Mouse (Mus musculus) lung, postnatal 0 days (tissue): ENCODE measurements around the gene Gpr4. TPM values are rescaled to one million over a fixed set of nuclear protein-coding genes. Genes with fewer than 3 reads are reported as not detected.

Experiments
- ATAC-seq: fragments of 200-750 bp; cut with Nextera tagmentation; 2 replicates; pipeline ENCODE4 v1.8.0; 2017; ENCODE audit warnings: moderate library complexity
- DNase-seq: peaks from one replicate; pipeline ENCODE4 v3.0.0-alpha.2; 2016; ENCODE audit warnings: low spot score
- H3K27ac ChIP-seq: fragments of 300-500 bp; sonication (generic); 2 replicates; pipeline ENCODE4 v1.5.1; 2014; ENCODE audit warnings: antibody characterized with exemption, mild to moderate bottlenecking, low read length, mixed read lengths
- H3K27me3 ChIP-seq: fragments of 300-500 bp; sonication (generic); replicated peaks from 2 replicates; pipeline ENCODE4 v1.6.1; 2014; ENCODE audit warnings: low read length, mixed read lengths; ENCODE audit not compliant: insufficient read depth
- H3K36me3 ChIP-seq: fragments of 300-500 bp; sonication (generic); 2 replicates; pipeline ENCODE4 v1.6.1; 2014; ENCODE audit warnings: low read length, mixed read lengths; ENCODE audit not compliant: insufficient read depth
- H3K4me1 ChIP-seq: fragments of 300-500 bp; sonication (generic); 2 replicates; pipeline ENCODE4 v1.6.1; 2014; ENCODE audit warnings: antibody characterized with exemption, low read depth, low read length, mixed read lengths; ENCODE audit not compliant: insufficient read depth
- H3K4me2 ChIP-seq: fragments of 300-500 bp; sonication (generic); replicated peaks from 2 replicates; pipeline ENCODE4 v1.6.1; 2014; ENCODE audit warnings: low read depth, mild to moderate bottlenecking, low read length, moderate library complexity, mixed read lengths
- H3K4me3 ChIP-seq: fragments of 300-500 bp; sonication (generic); 2 replicates; pipeline ENCODE4 v1.5.1; 2014; ENCODE audit warnings: low read depth, low read length
- H3K9ac ChIP-seq: fragments of 300-500 bp; sonication (generic); replicated peaks from 2 replicates; pipeline ENCODE4 v1.6.1; 2014; ENCODE audit warnings: low read depth, mild to moderate bottlenecking
- H3K9me3 ChIP-seq: fragments of 300-500 bp; sonication (generic); 2 replicates; pipeline ENCODE4 v1.6.1; 2016; ENCODE audit warnings: low read length, mixed read lengths
- CTCF ChIP-seq: IDR thresholded peaks from 2 replicates; pipeline ENCODE4 v1.5.1; 2016; ENCODE audit warnings: antibody characterized with exemption, mild to moderate bottlenecking
- EP300 ChIP-seq: IDR thresholded peaks from 2 replicates; pipeline ENCODE4 v1.6.1; 2016; ENCODE audit warnings: antibody characterized with exemption, mild to moderate bottlenecking, control low read depth
- WGBS: fragments of 180-500 bp; shearing (Covaris S2); extraction: QIAGEN DNeasy Blood & Tissue Kit; methylation state at CpG from one replicate; pipeline ENCODE4 v1.1.7; 2014; 5-methylcytosine and 5-hydroxymethylcytosine counted together
- polyA plus RNA-seq: library from polyadenylated mRNA; unstranded; fragments of >200 nt; fragmentation: Nextera tagmentation; extraction: Ambion mirVana; gene quantifications from 2 replicates; pipeline ENCODE4 v1.2.1, GENCODE M21; 2015

Gene Gpr4
- polyA plus RNA-seq, 1 experiment from 2014 or later, result 2.7 TPM

- Histone ChIP-seq H3K9me3 (no peaks in the 10 kb centered on the region), H3K27ac (no peak overlapping the region), H3K4me2 (no peak overlapping the region), H3K27me3 (no peaks in the 10 kb centered on the region), H3K9ac (no peak overlapping the region), H3K36me3 (no peaks in the 10 kb centered on the region), H3K4me3 (no peak overlapping the region), H3K4me1 (no peaks in the 10 kb centered on the region)
- no peak for ATAC-seq
- DNase-seq, result no peak
- no peak for TF ChIP-seq EP300
- TF ChIP-seq CTCF, result peak; percentile 22; the same call in 1 of the 2 replicates
- WGBS, result 59% methylated on average over 3 of the region's 3 CpGs
Observed at GRCm38 (mm10) chr7:19220061-19220460, 7.7 kb downstream of the Gpr4 start.

- ATAC-seq, result no peak
- TF ChIP-seq CTCF (no peak), EP300 (no peak)
Observed at GRCm38 (mm10) chr7:19222189-19222588, 9.9 kb downstream of the Gpr4 start.

GRCm38 (mm10) chr7:19222875-19223274 is 10.5 kb downstream of the Gpr4 start:
- no peak for TF ChIP-seq CTCF
- TF ChIP-seq EP300, result no peak
- H3K9me3 ChIP-seq, result no peaks in the 10 kb centered on the region
- no peaks in the 10 kb centered on the region for H3K27me3 ChIP-seq
- WGBS, result 81% methylated on average over 14 of the region's 14 CpGs
- no peaks in the 10 kb centered on the region for H3K36me3 ChIP-seq
- DNase-seq (no peak), ATAC-seq (no peak)
- no peak overlapping the region for H3K9ac ChIP-seq
- H3K27ac ChIP-seq, result no peak overlapping the region
- H3K4me1 ChIP-seq, result peaks cover 5% of the 10 kb centered on the region; the same call in 1 of the 2 replicates
- no peak overlapping the region for H3K4me2 ChIP-seq
- H3K4me3 ChIP-seq, result no peak overlapping the region

More at GRCm38 (mm10) chr7:19222189-19222588, 9.9 kb downstream of the Gpr4 start:
- WGBS, result 89% methylated on average over 16 of the region's 16 CpGs
- Histone ChIP-seq H3K4me2 (no peak overlapping the region), H3K9me3 (no peaks in the 10 kb centered on the region), H3K9ac (no peak overlapping the region), H3K27ac (no peak overlapping the region), H3K4me3 (no peak overlapping the region), H3K27me3 (no peaks in the 10 kb centered on the region), H3K4me1 (peaks cover 5% of the 10 kb centered on the region; the same call in 1 of the 2 replicates), H3K36me3 (no peaks in the 10 kb centered on the region)
- DNase-seq, result no peak

- no peak overlapping the region for H3K27ac ChIP-seq
- H3K36me3 ChIP-seq, result no peaks in the 10 kb centered on the region
- H3K9me3 ChIP-seq, result no peaks in the 10 kb centered on the region
- peaks cover 8% of the 10 kb centered on the region for H3K4me1 ChIP-seq
- ATAC-seq, result no peak
- DNase-seq, result no peak
- 84% methylated on average over 4 of the region's 4 CpGs for WGBS
- H3K9ac ChIP-seq, result no peak overlapping the region
- H3K4me2 ChIP-seq, result no peak overlapping the region
- no peaks in the 10 kb centered on the region for H3K27me3 ChIP-seq
- H3K4me3 ChIP-seq, result no peak overlapping the region
- TF ChIP-seq EP300 (no peak), CTCF (no peak)
Observed at GRCm38 (mm10) chr7:19224933-19225332, 12.6 kb downstream of the Gpr4 start.

- ATAC-seq (peak; percentile 2), DNase-seq (peak; percentile 76)
- Histone ChIP-seq H3K36me3 (no peaks in the 10 kb centered on the region), H3K4me3 (peak overlapping the region; percentile 64), H3K9me3 (no peaks in the 10 kb centered on the region), H3K27ac (peak overlapping the region; percentile 96), H3K27me3 (no peaks in the 10 kb centered on the region), H3K4me1 (peaks cover 8% of the 10 kb centered on the region), H3K9ac (peak overlapping the region; percentile 68), H3K4me2 (peak overlapping the region; percentile 78)
- TF ChIP-seq EP300 (no peak), CTCF (no peak)
- WGBS, result 9% methylated on average over 20 of the region's 20 CpGs
Observed at GRCm38 (mm10) chr7:19226817-19227797, 14.8 kb downstream of the Gpr4 start.

GRCm38 (mm10) chr7:19227883-19228792 is 15.8 kb downstream of the Gpr4 start, which contains the start of gene Opa3:
Gene Opa3, plus strand, starts transcription at chr7:19228334.
- DNase-seq, result peak; percentile 100
- ATAC-seq, result peak; percentile 92
- peaks cover 8% of the 10 kb centered on the region for H3K4me1 ChIP-seq
- H3K4me3 ChIP-seq, result peak within 1 kb of the TSS; percentile 64
- under 1% methylated on average over 69 of the region's 91 CpGs for WGBS
- no peaks in the 10 kb centered on the region for H3K27me3 ChIP-seq
- H3K36me3 ChIP-seq, result no peaks in the 10 kb centered on the region
- peak within 1 kb of the TSS; percentile 88 for H3K4me2 ChIP-seq
- no peaks in the 10 kb centered on the region for H3K9me3 ChIP-seq
- peak within 1 kb of the TSS; percentile 68 for H3K9ac ChIP-seq
- TF ChIP-seq EP300 (no peak; the same call in 1 of the 2 replicates), CTCF (peak; percentile 76)
- H3K27ac ChIP-seq, result peak within 1 kb of the TSS; percentile 96
